Mouse (Mus musculus) kidney, adult 8-10 months (tissue): ENCODE data around the gene Prss32.
A peak's percentile ranks its signal among the peaks of the same experiment; 100 is the strongest.

Experiments used
- DNase-seq, 2 experiments: peaks; one replicate each; pipeline ENCODE4 v3.0.0; 2022

Gene Prss32

GRCm38 (mm10) chr17:23843812-23844273, at the start of gene Prss32, which contains the start of gene Prss41:
Prss32 (plus strand) TSS chr17:23843855.
Prss41 (minus strand) TSS chr17:23844172.
- peak; percentile 29 to 50 for DNase-seq

GRCm38 (mm10) chr17:23795323-23795722, 48.3 kb upstream of the Prss32 start:
- no peak for DNase-seq

GRCm38 (mm10) chr17:23797316-23797715, 46.3 kb upstream of the Prss32 start:
- no peak for DNase-seq

- no peak for DNase-seq
Observed at GRCm38 (mm10) chr17:23801627-23802026, 42.0 kb upstream of the Prss32 start.

- peak; percentile 98 to 99 for DNase-seq
Observed at GRCm38 (mm10) chr17:23802746-23803365, 40.8 kb upstream of the Prss32 start.

GRCm38 (mm10) chr17:23803366-23804041, 40.2 kb upstream of the Prss32 start:
- DNase-seq, result peak; percentile 70 to 74

- no peak for DNase-seq
Observed at GRCm38 (mm10) chr17:23804426-23805085, 39.1 kb upstream of the Prss32 start.

- peak; percentile 51 to 62 for DNase-seq
Observed at GRCm38 (mm10) chr17:23806867-23807266, 36.8 kb upstream of the Prss32 start.

- DNase-seq, result peak; percentile 32 to 37
Observed at GRCm38 (mm10) chr17:23807918-23808317, 35.7 kb upstream of the Prss32 start.

GRCm38 (mm10) chr17:23815641-23816040, 28.0 kb upstream of the Prss32 start:
- DNase-seq, result no peak

- no peak for DNase-seq
Observed at GRCm38 (mm10) chr17:23818579-23818978, 25.1 kb upstream of the Prss32 start.

GRCm38 (mm10) chr17:23819235-23819634, 24.4 kb upstream of the Prss32 start:
- DNase-seq, result no peak

GRCm38 (mm10) chr17:23820731-23821130, 22.9 kb upstream of the Prss32 start:
- no peak for DNase-seq

GRCm38 (mm10) chr17:23822094-23822493, 21.6 kb upstream of the Prss32 start:
- no peak for DNase-seq

GRCm38 (mm10) chr17:23823018-23823417, 20.6 kb upstream of the Prss32 start:
- DNase-seq, result no peak

GRCm38 (mm10) chr17:23823614-23824013, 20.0 kb upstream of the Prss32 start:
- no peak for DNase-seq

- DNase-seq, result no peak
Observed at GRCm38 (mm10) chr17:23825591-23825990, 18.1 kb upstream of the Prss32 start.

- peak; percentile 45 to 55 for DNase-seq
Observed at GRCm38 (mm10) chr17:23828271-23829001, 15.2 kb upstream of the Prss32 start.

- DNase-seq, result peak; percentile 79 to 82
Observed at GRCm38 (mm10) chr17:23829064-23829619, 14.5 kb upstream of the Prss32 start, which contains the start of gene Elob. Elob (minus strand) TSS chr17:23829136.

- DNase-seq, result no peak
Observed at GRCm38 (mm10) chr17:23831201-23831600, 12.5 kb upstream of the Prss32 start.

- DNase-seq, result no peak
Observed at GRCm38 (mm10) chr17:23836006-23836575, 7.6 kb upstream of the Prss32 start, which contains the start of gene Prss33. Prss33 (minus strand) TSS chr17:23836056.

- peak; percentile 42 to 73 for DNase-seq
Observed at GRCm38 (mm10) chr17:23841145-23841544, 2.5 kb upstream of the Prss32 start.
